Mouse (Mus musculus) CH12.LX (cell line): ENCODE data around the gene Lrrc61. TPM values are rescaled to one million over a fixed set of nuclear protein-coding genes. Genes with fewer than 3 reads are reported as not detected.

Source experiments
- DNase-seq: peaks from one replicate; pipeline ENCODE4 v3.0.0-alpha.2; 2013; ENCODE audit errors: extremely low read depth
- H3K27ac ChIP-seq: 2 replicates; pipeline ENCODE4 v1.5.1; 2012; ENCODE audit warnings: low read depth, mild to moderate bottlenecking, control low read depth, moderate library complexity; ENCODE audit not compliant: insufficient read depth
- H3K27me3 ChIP-seq: replicated peaks from 2 replicates; pipeline ENCODE3; 2012; ENCODE audit warnings: inconsistent platforms
- H3K36me3 ChIP-seq, 2 experiments: replicated peaks in 1 of 2; 2 replicates each; pipeline versions ENCODE3 to v1.6.1; 2012; ENCODE audit warnings: inconsistent platforms in 1 of 2, low read length in 1 of 2, mild to moderate bottlenecking in 1 of 2, mixed read lengths in 1 of 2, moderate library complexity in 1 of 2; ENCODE audit not compliant: control insufficient read depth in 1 of 2, insufficient read depth in 1 of 2
- H3K4me1 ChIP-seq, 2 experiments: 2 replicates each; pipeline ENCODE4 v1.6.1; 2012; ENCODE audit warnings: inconsistent platforms in 1 of 2, moderate library complexity in 1 of 2; ENCODE audit not compliant: insufficient read depth in 2 of 2, control insufficient read depth in 1 of 2
- H3K4me2 ChIP-seq: 2 replicates; pipeline ENCODE4 v1.6.1; 2012; ENCODE audit warnings: low read depth, mild to moderate bottlenecking, control low read depth; ENCODE audit not compliant: poor library complexity, insufficient read depth, severe bottlenecking
- H3K4me3 ChIP-seq, 3 experiments: fragments of 150-350 bp in 1 of 3; sonication (generic) in 1 of 3; replicated peaks in 1 of 3; 2 replicates each; pipeline versions ENCODE3 to v1.5.1; 2011 to 2012; ENCODE audit warnings: low read depth in 2 of 3, low read length in 2 of 3, mild to moderate bottlenecking in 2 of 3, moderate library complexity in 2 of 3, control low read depth in 1 of 3, improper control_type of control experiment in 1 of 3, inconsistent platforms in 1 of 3, mixed read lengths in 1 of 3; ENCODE audit not compliant: poor library complexity in 1 of 3
- H3K79me2 ChIP-seq: replicated peaks from 2 replicates; pipeline ENCODE4 v1.6.1; 2012; ENCODE audit warnings: mild to moderate bottlenecking, moderate library complexity; ENCODE audit not compliant: control insufficient read depth, poor library complexity, insufficient read depth, severe bottlenecking; ENCODE audit errors: extremely low read depth
- H3K9ac ChIP-seq: 2 replicates; pipeline ENCODE4 v1.6.1; 2012; ENCODE audit warnings: low read depth, mild to moderate bottlenecking, control low read depth, moderate library complexity; ENCODE audit not compliant: insufficient read depth
- H3K9me3 ChIP-seq: replicated peaks from 2 replicates; pipeline ENCODE3; 2012; ENCODE audit warnings: low read length, inconsistent platforms, mixed read lengths
- CHD1 ChIP-seq: IDR thresholded peaks from 2 replicates; pipeline ENCODE4 v1.6.1; 2012; ENCODE audit warnings: low read depth, low read length, improper control_type of control experiment, inconsistent platforms
- CTCF ChIP-seq, 2 experiments: IDR thresholded peaks in 1 of 2; conservative IDR thresholded peaks in 1 of 2; 2 replicates each; pipeline ENCODE4 v1.5.1; 2011 to 2012; ENCODE audit warnings: low read depth in 2 of 2, low read length in 2 of 2, improper control_type of control experiment in 1 of 2, inconsistent platforms in 1 of 2, mild to moderate bottlenecking in 1 of 2, moderate library complexity in 1 of 2
- E2F4 ChIP-seq: IDR thresholded peaks from 2 replicates; pipeline ENCODE4 v1.6.1; 2011; ENCODE audit warnings: low read depth, low read length, improper control_type of control experiment; ENCODE audit not compliant: insufficient replicate concordance
- ELF1 ChIP-seq: IDR thresholded peaks from 2 replicates; pipeline ENCODE4 v1.6.1; 2014; ENCODE audit warnings: low read depth, mild to moderate bottlenecking, inconsistent platforms, low read length, improper control_type of control experiment
- EP300 ChIP-seq: IDR thresholded peaks from 2 replicates; pipeline ENCODE4 v1.6.1; 2011; ENCODE audit warnings: low read length, improper control_type of control experiment
- ETS1 ChIP-seq: conservative IDR thresholded peaks from 2 replicates; pipeline ENCODE4 v1.6.1; 2012; ENCODE audit warnings: low read depth, mild to moderate bottlenecking, inconsistent platforms, low read length, improper control_type of control experiment, moderate library complexity
- GABPA ChIP-seq: IDR thresholded peaks from 2 replicates; pipeline ENCODE4 v1.6.1; 2012; ENCODE audit warnings: low read depth, low read length, improper control_type of control experiment, inconsistent platforms; ENCODE audit not compliant: insufficient replicate concordance
- HCFC1 ChIP-seq: IDR thresholded peaks from 2 replicates; pipeline ENCODE4 v1.6.1; 2012; ENCODE audit warnings: low read depth, mild to moderate bottlenecking, inconsistent platforms, low read length, improper control_type of control experiment
- JUND ChIP-seq: conservative IDR thresholded peaks from 2 replicates; pipeline ENCODE4 v1.6.1; 2011; ENCODE audit warnings: low read depth, low read length, improper control_type of control experiment
- MAFK ChIP-seq: IDR thresholded peaks from 2 replicates; pipeline ENCODE4 v1.6.1; 2011; ENCODE audit warnings: low read length, improper control_type of control experiment; ENCODE audit not compliant: insufficient replicate concordance
- MAX ChIP-seq: IDR thresholded peaks from 2 replicates; pipeline ENCODE4 v1.6.1; 2011; ENCODE audit warnings: low read length, improper control_type of control experiment
- MEF2A ChIP-seq: IDR thresholded peaks from 2 replicates; pipeline ENCODE4 v1.6.1; 2014; ENCODE audit warnings: low read depth, mild to moderate bottlenecking, inconsistent platforms, low read length, improper control_type of control experiment, borderline replicate concordance
- MXI1 ChIP-seq: IDR thresholded peaks from 2 replicates; pipeline ENCODE4 v1.6.1; 2011; ENCODE audit warnings: mild to moderate bottlenecking, low read depth, low read length, improper control_type of control experiment
- MYC ChIP-seq: IDR thresholded peaks from 2 replicates; pipeline ENCODE4 v1.6.1; 2011; ENCODE audit warnings: low read depth, mild to moderate bottlenecking, improper control_type of control experiment, low read length
- NELFE ChIP-seq: IDR thresholded peaks from 2 replicates; pipeline ENCODE4 v1.6.1; 2011; ENCODE audit warnings: low read depth, low read length, improper control_type of control experiment
- NRF1 ChIP-seq: IDR thresholded peaks from 2 replicates; pipeline ENCODE4 v1.6.1; 2014; ENCODE audit warnings: low read depth, mild to moderate bottlenecking, inconsistent platforms, low read length, improper control_type of control experiment, moderate library complexity
- PAX5 ChIP-seq: IDR thresholded peaks from 2 replicates; pipeline ENCODE4 v1.6.1; 2012; ENCODE audit warnings: low read length, inconsistent platforms, mixed read lengths
- POLR2A ChIP-seq: IDR thresholded peaks from 2 replicates; pipeline ENCODE4 v1.6.1; 2011; ENCODE audit warnings: low read depth, mild to moderate bottlenecking, improper control_type of control experiment, low read length
- RAD21 ChIP-seq: IDR thresholded peaks from 2 replicates; pipeline ENCODE4 v1.6.1; 2011; ENCODE audit warnings: low read depth, mild to moderate bottlenecking, low read length, improper control_type of control experiment, moderate library complexity
- RCOR1 ChIP-seq: conservative IDR thresholded peaks from 2 replicates; pipeline ENCODE4 v1.6.1; 2012; ENCODE audit warnings: low read depth, mild to moderate bottlenecking, inconsistent platforms, low read length, improper control_type of control experiment
- SIN3A ChIP-seq: IDR thresholded peaks from 2 replicates; pipeline ENCODE4 v1.6.1; 2012; ENCODE audit warnings: low read length, improper control_type of control experiment, inconsistent platforms
- SMC3 ChIP-seq: IDR thresholded peaks from 2 replicates; pipeline ENCODE4 v1.6.1; 2011; ENCODE audit warnings: low read depth, low read length, improper control_type of control experiment
- TBP ChIP-seq: conservative IDR thresholded peaks from 2 replicates; pipeline ENCODE4 v1.6.1; 2011; ENCODE audit warnings: low read depth, low read length, improper control_type of control experiment
- TCF12 ChIP-seq: IDR thresholded peaks from 2 replicates; pipeline ENCODE4 v1.6.1; 2014; ENCODE audit warnings: low read depth, mild to moderate bottlenecking, inconsistent platforms, low read length, improper control_type of control experiment
- UBTF ChIP-seq: IDR thresholded peaks from 2 replicates; pipeline ENCODE4 v1.6.1; 2012; ENCODE audit warnings: low read depth, mild to moderate bottlenecking, inconsistent platforms, low read length, improper control_type of control experiment, moderate library complexity
- USF1 ChIP-seq: IDR thresholded peaks from 2 replicates; pipeline ENCODE4 v1.6.1; 2014; ENCODE audit warnings: low read depth, mild to moderate bottlenecking, inconsistent platforms, low read length, improper control_type of control experiment
- USF2 ChIP-seq: conservative IDR thresholded peaks from 2 replicates; pipeline ENCODE4 v1.6.1; 2011; ENCODE audit warnings: low read depth, low read length, improper control_type of control experiment
- ZMIZ1 ChIP-seq: IDR thresholded peaks from 2 replicates; pipeline ENCODE4 v1.6.1; 2012; ENCODE audit warnings: low read depth, mild to moderate bottlenecking, inconsistent platforms, low read length, improper control_type of control experiment
- dilution Hi-C: fragments of 300-500 bp; cut with MboI; formaldehyde crosslinking; loops from 2 replicates; pipeline ENCODE4 v1.14.3; 2020; ENCODE audit warnings: low sequenced_read_pairs; ENCODE audit not compliant: extremely low pct_unique_long_range_greater_than_20kb, extremely low pct_ligation_motif_present
- in situ Hi-C: fragments of 300-500 bp; cut with MboI; formaldehyde crosslinking; loops from 3 replicates; pipeline ENCODE4 v1.14.3; 2019; ENCODE audit warnings: low sequenced_read_pairs, low pct_ligation_motif_present, low pct_unique_long_range_greater_than_20kb, mixed read lengths
- polyA plus RNA-seq: library from polyadenylated mRNA; unstranded; fragments of >175 nt; gene quantifications from 2 replicates; pipeline ENCODE4 v1.2.1, GENCODE M21; 2012; ENCODE audit warnings: low read depth; ENCODE audit not compliant: insufficient read length
- total RNA-seq, 2 experiments: library from RNA; depleted of rRNA; stranded (reverse); fragments of 300-350 nt in 1 of 2; fragments of >200 nt in 1 of 2; gene quantifications; 2 replicates each; pipeline ENCODE4 v1.2.3; 2012 to 2014

The Lrrc61 gene
- total and polyA plus RNA-seq, 3 experiments: 5.6 to 14.2 (median 13.7) TPM

DNA sequence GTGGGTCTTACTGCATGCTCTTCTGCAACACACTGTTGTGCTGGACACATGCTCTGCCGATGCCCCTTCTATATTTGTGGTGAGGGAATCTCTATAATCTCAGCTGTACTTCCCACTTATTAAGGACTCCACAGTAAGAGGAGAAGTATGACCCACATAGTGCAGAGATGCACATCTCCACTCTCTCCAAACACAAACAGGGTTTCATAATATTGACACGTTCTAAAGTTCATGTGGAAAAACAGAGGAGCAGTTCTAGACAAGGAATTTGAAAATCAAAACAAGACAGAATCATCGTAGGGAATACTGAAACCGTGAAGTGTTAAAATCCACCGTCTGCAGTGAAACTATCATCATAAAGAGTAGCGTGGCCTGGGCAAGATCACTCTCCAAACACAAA, 37.3 kb downstream of the Lrrc61 start:
- Histone ChIP-seq H3K36me3 (peaks cover 10 to 15% of the 10 kb centered on the region in 2 experiments), H3K9me3 (peaks cover 2% of the 10 kb centered on the region), H3K4me3 (no peak overlapping the region), H3K27ac (no peak overlapping the region), H3K9ac (no peak overlapping the region), H3K27me3 (peaks cover 2% of the 10 kb centered on the region), H3K4me1 (peaks cover 3 to 18% of the 10 kb centered on the region in 2 experiments; a peak in 3 of 4 replicates), H3K4me2 (no peak overlapping the region), H3K79me2 (peaks cover 20% of the 10 kb centered on the region)
- dilution Hi-C loops (no loop called here), in situ Hi-C loops (no loop called here)
- no peak for TF ChIP-seq RAD21
- TF ChIP-seq USF1: no peak
- no peak for TF ChIP-seq UBTF
- TF ChIP-seq ZMIZ1: no peak
- no peak for TF ChIP-seq SMC3
- no peak for TF ChIP-seq TCF12
- no peak for TF ChIP-seq ELF1
- no peak for TF ChIP-seq CHD1
- no peak for TF ChIP-seq MYC
- TF ChIP-seq PAX5: no peak
- no peak for TF ChIP-seq MAX
- TF ChIP-seq MEF2A: no peak
- no peak for TF ChIP-seq SIN3A
- no peak for TF ChIP-seq E2F4
- TF ChIP-seq TBP: no peak
- TF ChIP-seq JUND: no peak
- TF ChIP-seq NRF1: no peak
- no peak for TF ChIP-seq MAFK
- no peak for TF ChIP-seq CTCF (conservative IDR thresholded peaks at IDR 0.05 in 1 of 2, IDR thresholded peaks at IDR 0.05 in 1 of 2; ENCODE audit: low read depth in 2 of 2, low read length in 2 of 2)
- no peak for DNase-seq

- Histone ChIP-seq H3K9me3 (peaks cover 3% of the 10 kb centered on the region), H3K4me2 (peak within 1 kb of the TSS; percentile 64), H3K27ac (peak within 1 kb of the TSS; percentile 63), H3K4me3 (peak within 1 kb of the TSS; percentile 82 to 97 (median 84)), H3K27me3 (no peaks in the 10 kb centered on the region), H3K4me1 (peaks cover 3 to 18% of the 10 kb centered on the region in 2 experiments; a peak in 3 of 4 replicates), H3K9ac (peak within 1 kb of the TSS; percentile 92), H3K79me2 (peaks cover 23% of the 10 kb centered on the region), H3K36me3 (peaks cover 22 to 30% of the 10 kb centered on the region in 2 experiments)
- in situ Hi-C loops: no loop called here
- peak; percentile 79 for DNase-seq
- dilution Hi-C loops: no loop called here
- no peak for TF ChIP-seq MAFK
- TF ChIP-seq GABPA: no peak
- peak; percentile 85 for TF ChIP-seq USF2
- TF ChIP-seq NRF1: 0 out of 2 replicates have a peak, but pooled peaks have one; percentile 34
- TF ChIP-seq MAX: peak; percentile 94
- TF ChIP-seq E2F4: no peak
- TF ChIP-seq ZMIZ1: peak; percentile 63; the same call in 1 of the 2 replicates
- peak; percentile 77; the same call in 1 of the 2 replicates for TF ChIP-seq POLR2A
- TF ChIP-seq HCFC1: peak; percentile 85
- no peak; the same call in 1 of the 2 replicates for TF ChIP-seq NELFE
- TF ChIP-seq RCOR1: no peak
- no peak for TF ChIP-seq SMC3
- TF ChIP-seq RAD21: no peak
- peak; percentile 93 for TF ChIP-seq MXI1
- TF ChIP-seq UBTF: 0 out of 2 replicates have a peak, but pooled peaks have one; percentile 24
- peak; percentile 71; the same call in 1 of the 2 replicates for TF ChIP-seq MEF2A
- peak; percentile 66; the same call in 1 of the 2 replicates for TF ChIP-seq ELF1
- TF ChIP-seq MYC: no peak
- TF ChIP-seq ETS1: peak; percentile 19
- 0 out of 4 replicates have a peak, but pooled peaks of 1 of the 2 experiments have one; percentile 19 for TF ChIP-seq CTCF (conservative IDR thresholded peaks at IDR 0.05 in 1 of 2, IDR thresholded peaks at IDR 0.05 in 1 of 2; ENCODE audit: low read depth in 2 of 2, low read length in 2 of 2)
- TF ChIP-seq JUND: no peak
- peak; percentile 47; the same call in 1 of the 2 replicates for TF ChIP-seq EP300
Observed at GRCm38 (mm10) chr6:48593158-48594042, 38.8 kb downstream of the Lrrc61 start, which contains the start of the genes Repin1 and Gm44965. Gene Repin1, plus strand, starts transcription at chr6:48593883. Gene Gm44965, plus strand, starts transcription at chr6:48593941.
